Mouse (Mus musculus): ENCODE results near the gene Socs5. TPM values are rescaled to one million over a fixed set of nuclear protein-coding genes. Genes with fewer than 3 reads are reported as not detected.
A peak's percentile ranks its signal among the peaks of the same experiment; 100 is the strongest.
"Not testable (repeated sequence)": the region's sequence is repeated elsewhere in the genome, so short reads cannot be mapped to it uniquely, and the experiment has no call there.

The Socs5 gene
- 9.2 TPM in 2 replicates for polyA plus RNA-seq (2015; fragmentation: Nextera tagmentation; extraction: Ambion mirVana)

- ATAC-seq (ENCODE audit: extremely low read depth, insufficient number of reproducible peaks, low FRiP score, low TSS enrichment): peak; percentile 60
- Histone ChIP-seq H3K4me1 (peaks cover 28% of the 10 kb centered on the region), H3K27ac (replicated peaks) (peak within 1 kb of the TSS; percentile 91), H3K9ac (peak within 1 kb of the TSS; percentile 98), H3K4me3 (peak within 1 kb of the TSS; percentile 82), H3K4me2 (peak within 1 kb of the TSS; percentile 88), H3K36me3 (no peaks in the 10 kb centered on the region), H3K27me3 (replicated peaks) (no peaks in the 10 kb centered on the region), H3K9me3 (no peaks in the 10 kb centered on the region)
- WGBS: under 1% methylated on average over 63 of the region's 73 CpGs
These were observed at the start of gene Socs5 for GRCm38 (mm10) chr17:87107623-87108221. TSS of gene Socs5 (plus strand) at chr17:87107679.

GRCm38 (mm10) chr17:87062639-87063038, 44.8 kb upstream of the Socs5 start:
- H3K27ac ChIP-seq (replicated peaks): no peak overlapping the region
- WGBS: 70% methylated on average over 9 of the region's 9 CpGs
- ATAC-seq (ENCODE audit: extremely low read depth, insufficient number of reproducible peaks, low FRiP score, low TSS enrichment): no peak

GRCm38 (mm10) chr17:87063461-87063860, 44.0 kb upstream of the Socs5 start:
- Histone ChIP-seq H3K9me3 (no peaks in the 10 kb centered on the region), H3K27ac (replicated peaks) (no peak overlapping the region), H3K9ac (no peak overlapping the region), H3K36me3 (no peaks in the 10 kb centered on the region), H3K4me2 (no peak overlapping the region), H3K4me3 (no peak overlapping the region), H3K27me3 (replicated peaks) (no peaks in the 10 kb centered on the region), H3K4me1 (no peaks in the 10 kb centered on the region)
- ATAC-seq (ENCODE audit: extremely low read depth, insufficient number of reproducible peaks, low FRiP score, low TSS enrichment): no peak
- WGBS: 64% methylated on average over 7 of the region's 7 CpGs

More at GRCm38 (mm10) chr17:87062639-87063038, 44.8 kb upstream of the Socs5 start:
- H3K4me1 ChIP-seq: 0 out of 2 replicates have a peak, but pooled peaks cover 5% of the 10 kb centered on the region
- H3K4me2 ChIP-seq: no peak overlapping the region
- no peaks in the 10 kb centered on the region for H3K27me3 ChIP-seq (replicated peaks)
- H3K9me3 ChIP-seq: no peaks in the 10 kb centered on the region
- no peak overlapping the region for H3K9ac ChIP-seq
- H3K4me3 ChIP-seq: no peak overlapping the region
- no peaks in the 10 kb centered on the region for H3K36me3 ChIP-seq

DNA sequence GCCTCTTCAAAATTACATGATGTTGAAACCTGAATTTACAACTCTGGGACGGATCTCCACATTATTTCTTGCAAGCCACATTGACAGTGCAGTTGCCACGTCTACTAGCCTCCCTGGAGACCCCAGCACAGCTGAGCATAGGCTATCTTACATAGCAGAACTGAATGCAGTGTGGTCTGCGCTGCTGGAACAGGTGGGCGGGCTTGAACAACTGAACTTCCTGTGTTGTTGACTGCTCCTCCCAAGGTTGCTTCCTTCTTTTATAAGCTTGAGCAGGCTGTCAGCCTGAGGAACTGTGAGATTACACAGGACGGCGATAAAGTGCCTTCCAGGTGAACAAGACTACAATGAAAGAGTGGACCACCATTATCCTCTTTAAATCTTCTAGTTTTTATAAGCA, 43.5 kb upstream of the Socs5 start:
- no peak overlapping the region for H3K4me2 ChIP-seq
- no peak overlapping the region for H3K9ac ChIP-seq
- H3K27me3 ChIP-seq (replicated peaks): no peaks in the 10 kb centered on the region
- no peak overlapping the region for H3K27ac ChIP-seq (replicated peaks)
- 67% methylated on average over 6 of the region's 6 CpGs for WGBS
- H3K36me3 ChIP-seq: no peaks in the 10 kb centered on the region
- no peak for ATAC-seq (ENCODE audit: extremely low read depth, insufficient number of reproducible peaks, low FRiP score, low TSS enrichment)
- H3K9me3 ChIP-seq: no peaks in the 10 kb centered on the region
- H3K4me3 ChIP-seq: no peak overlapping the region
- H3K4me1 ChIP-seq: no peaks in the 10 kb centered on the region

DNA sequence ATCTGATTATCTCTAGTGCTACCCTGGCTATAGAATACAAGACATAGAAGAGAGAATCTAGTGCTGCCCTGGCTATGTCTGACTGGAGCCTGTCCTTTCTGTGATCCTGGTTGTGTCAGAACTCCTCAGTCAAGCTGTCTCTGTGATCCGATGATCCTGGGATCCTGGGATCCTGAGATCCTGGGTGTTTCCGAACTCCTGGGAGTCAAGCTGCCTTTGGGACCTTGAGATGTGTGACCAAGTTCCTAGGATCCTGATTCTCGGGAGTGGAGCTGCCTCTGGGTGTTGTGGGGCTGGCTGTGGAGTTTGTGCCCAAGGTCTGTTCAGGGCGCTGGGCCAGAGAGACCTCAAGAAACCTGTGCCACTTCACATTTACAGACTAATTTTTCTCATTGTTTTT, 38.5 kb upstream of the Socs5 start:
- no peak overlapping the region for H3K4me2 ChIP-seq
- ATAC-seq (ENCODE audit: extremely low read depth, insufficient number of reproducible peaks, low FRiP score, low TSS enrichment): no peak
- WGBS: 78% methylated on average over 4 of the region's 4 CpGs

GRCm38 (mm10) chr17:87072183-87072582, 35.3 kb upstream of the Socs5 start:
- not testable (repeated sequence) for H3K9me3 ChIP-seq; H3K4me1 ChIP-seq; H3K36me3 ChIP-seq; H3K27me3 ChIP-seq (replicated peaks); H3K9ac ChIP-seq; H3K27ac ChIP-seq (replicated peaks); ATAC-seq (ENCODE audit: extremely low read depth, insufficient number of reproducible peaks, low FRiP score, low TSS enrichment); H3K4me3 ChIP-seq; H3K4me2 ChIP-seq
- 93% methylated on average over 1 of the region's 1 CpGs for WGBS

More for the DNA sequence above, 38.5 kb upstream of the Socs5 start:
- Histone ChIP-seq H3K9me3 (no peaks in the 10 kb centered on the region), H3K9ac (no peak overlapping the region), H3K4me3 (no peak overlapping the region), H3K4me1 (no peaks in the 10 kb centered on the region), H3K36me3 (no peaks in the 10 kb centered on the region), H3K27ac (replicated peaks) (no peak overlapping the region), H3K27me3 (replicated peaks) (no peaks in the 10 kb centered on the region)

GRCm38 (mm10) chr17:87072766-87073440, 34.6 kb upstream of the Socs5 start:
- H3K4me1 ChIP-seq: no peaks in the 10 kb centered on the region
- no peak for ATAC-seq (ENCODE audit: extremely low read depth, insufficient number of reproducible peaks, low FRiP score, low TSS enrichment)
- 63% methylated on average over 5 of the region's 5 CpGs for WGBS
- H3K27me3 ChIP-seq (replicated peaks): no peaks in the 10 kb centered on the region
- no peak overlapping the region for H3K4me2 ChIP-seq
- no peaks in the 10 kb centered on the region for H3K36me3 ChIP-seq
- H3K27ac ChIP-seq (replicated peaks): no peak overlapping the region
- no peak overlapping the region for H3K9ac ChIP-seq
- H3K4me3 ChIP-seq: no peak overlapping the region
- H3K9me3 ChIP-seq: 0 out of 2 replicates have a peak, but pooled peaks cover 3% of the 10 kb centered on the region

DNA sequence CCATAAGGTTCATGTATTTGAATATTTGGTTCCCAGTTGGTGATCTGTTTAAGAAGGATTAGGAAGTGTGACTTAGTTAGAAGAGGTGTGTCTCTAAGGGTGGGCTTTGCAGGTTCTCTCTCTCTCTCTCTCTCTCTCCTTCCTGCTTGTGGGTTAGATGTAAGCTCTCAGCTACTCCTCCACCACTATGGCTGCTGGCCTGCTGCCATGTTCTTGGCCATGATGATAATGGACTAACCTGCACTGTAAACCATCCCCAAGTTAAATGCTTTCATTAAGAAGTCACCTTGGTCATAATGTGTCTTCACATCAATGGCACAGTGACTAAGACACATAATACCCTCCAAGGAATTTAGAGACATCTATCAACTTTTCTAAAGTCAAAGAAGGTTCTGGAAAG, 34.0 kb upstream of the Socs5 start:
- Histone ChIP-seq H3K36me3 (no peaks in the 10 kb centered on the region), H3K9ac (no peak overlapping the region), H3K27me3 (replicated peaks) (no peaks in the 10 kb centered on the region), H3K4me2 (no peak overlapping the region), H3K9me3 (0 out of 2 replicates have a peak, but pooled peaks cover 3% of the 10 kb centered on the region), H3K4me1 (no peaks in the 10 kb centered on the region), H3K4me3 (no peak overlapping the region), H3K27ac (replicated peaks) (no peak overlapping the region)
- ATAC-seq (ENCODE audit: extremely low read depth, insufficient number of reproducible peaks, low FRiP score, low TSS enrichment): no peak

GRCm38 (mm10) chr17:87078217-87078616, 29.3 kb upstream of the Socs5 start:
- H3K9me3 ChIP-seq; H3K9ac ChIP-seq; H3K27ac ChIP-seq (replicated peaks); H3K4me2 ChIP-seq; H3K36me3 ChIP-seq; H3K4me1 ChIP-seq; H3K27me3 ChIP-seq (replicated peaks); ATAC-seq (ENCODE audit: extremely low read depth, insufficient number of reproducible peaks, low FRiP score, low TSS enrichment); H3K4me3 ChIP-seq: not testable (repeated sequence)
- WGBS: 89% methylated on average over 17 of the region's 17 CpGs

- H3K9ac ChIP-seq: no peak overlapping the region
- no peak for ATAC-seq (ENCODE audit: extremely low read depth, insufficient number of reproducible peaks, low FRiP score, low TSS enrichment)
- 0 out of 2 replicates have a peak, but pooled peaks cover 2% of the 10 kb centered on the region for H3K9me3 ChIP-seq
- H3K27ac ChIP-seq (replicated peaks): no peak overlapping the region
- no peak overlapping the region for H3K4me2 ChIP-seq
- H3K36me3 ChIP-seq: no peaks in the 10 kb centered on the region
- H3K4me3 ChIP-seq: no peak overlapping the region
- 77% methylated on average over 7 of the region's 7 CpGs for WGBS
- no peaks in the 10 kb centered on the region for H3K27me3 ChIP-seq (replicated peaks)
- H3K4me1 ChIP-seq: no peaks in the 10 kb centered on the region
These were observed 26.8 kb upstream of the Socs5 start for GRCm38 (mm10) chr17:87080724-87081123.

DNA sequence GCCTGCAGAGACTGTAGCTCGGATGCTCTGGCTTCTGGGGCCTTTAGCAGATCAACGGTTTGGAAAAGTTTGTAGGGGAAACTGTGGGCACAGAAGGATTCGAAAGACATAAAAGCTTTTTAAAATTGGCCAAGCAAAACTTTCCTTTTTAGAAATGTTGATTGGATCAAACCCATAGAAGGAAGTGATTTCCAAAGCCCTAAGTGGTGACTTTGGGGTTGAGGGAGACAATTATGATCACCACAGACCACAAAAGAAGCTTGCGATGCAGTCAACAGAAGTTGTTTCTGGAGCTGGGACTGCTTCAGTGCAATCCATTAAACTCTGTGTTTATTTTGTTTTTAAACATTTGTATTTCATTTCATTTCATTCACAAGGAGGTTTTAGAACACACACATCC, 24.9 kb upstream of the Socs5 start:
- Histone ChIP-seq H3K4me2 (no peak overlapping the region), H3K4me3 (no peak overlapping the region), H3K36me3 (no peaks in the 10 kb centered on the region), H3K27ac (replicated peaks) (no peak overlapping the region), H3K9me3 (0 out of 2 replicates have a peak, but pooled peaks cover 2% of the 10 kb centered on the region), H3K4me1 (no peaks in the 10 kb centered on the region), H3K9ac (no peak overlapping the region), H3K27me3 (replicated peaks) (no peaks in the 10 kb centered on the region)
- no peak for ATAC-seq (ENCODE audit: extremely low read depth, insufficient number of reproducible peaks, low FRiP score, low TSS enrichment)
- WGBS: 82% methylated on average over 4 of the region's 4 CpGs

- Histone ChIP-seq H3K4me2 (no peak overlapping the region), H3K27me3 (replicated peaks) (no peaks in the 10 kb centered on the region), H3K9ac (no peak overlapping the region), H3K9me3 (0 out of 2 replicates have a peak, but pooled peaks cover 2% of the 10 kb centered on the region), H3K4me1 (no peaks in the 10 kb centered on the region), H3K36me3 (no peaks in the 10 kb centered on the region), H3K4me3 (no peak overlapping the region), H3K27ac (replicated peaks) (no peak overlapping the region)
- ATAC-seq (ENCODE audit: extremely low read depth, insufficient number of reproducible peaks, low FRiP score, low TSS enrichment): no peak
- WGBS: 69% methylated on average over 5 of the region's 5 CpGs
These were observed 23.8 kb upstream of the Socs5 start for GRCm38 (mm10) chr17:87083671-87084070.

Measured in heart, embryonic 13.5 days (tissue).